Mouse (Mus musculus) left cerebral cortex, postnatal 25 days (tissue): ENCODE measurements at regions not wholly inside any gene's neighbourhood (a gene's known extent, or its start where the extent isn't known, plus 50 kb on each side); places are given as distances from the start of the nearest gene placed in this dataset.
"Not testable (repeated sequence)": the region's sequence is repeated elsewhere in the genome, so short reads cannot be mapped to it uniquely, and the experiment has no call there.

Experiments
- DNase-seq, 2 experiments: peaks; one replicate each; pipeline ENCODE4 v3.0.0; 2022; ENCODE audit warnings: low spot score in 2 of 2, mixed read lengths in 1 of 2
- intact Hi-C: fragments of 180-260 bp; cut with DNase I; formaldehyde crosslinking; loops from one replicate; pipeline ENCODE4 v1.15.1; 2025

GRCm38 (mm10) chr5:4344458-4344857 lies 152.3 kb downstream of the Mterf1b start:
- no peak for DNase-seq
- intact Hi-C loops: no loop called here

GRCm38 (mm10) chr5:4348334-4348733 lies 156.2 kb downstream of the Mterf1b start:
- intact Hi-C loops: no loop called here
- no peak for DNase-seq

GRCm38 (mm10) chr5:4349943-4350342 lies 157.8 kb downstream of the Mterf1b start:
- DNase-seq: peak in 1 of 2 experiments; percentile 31
- intact Hi-C loops: no loop called here

DNA sequence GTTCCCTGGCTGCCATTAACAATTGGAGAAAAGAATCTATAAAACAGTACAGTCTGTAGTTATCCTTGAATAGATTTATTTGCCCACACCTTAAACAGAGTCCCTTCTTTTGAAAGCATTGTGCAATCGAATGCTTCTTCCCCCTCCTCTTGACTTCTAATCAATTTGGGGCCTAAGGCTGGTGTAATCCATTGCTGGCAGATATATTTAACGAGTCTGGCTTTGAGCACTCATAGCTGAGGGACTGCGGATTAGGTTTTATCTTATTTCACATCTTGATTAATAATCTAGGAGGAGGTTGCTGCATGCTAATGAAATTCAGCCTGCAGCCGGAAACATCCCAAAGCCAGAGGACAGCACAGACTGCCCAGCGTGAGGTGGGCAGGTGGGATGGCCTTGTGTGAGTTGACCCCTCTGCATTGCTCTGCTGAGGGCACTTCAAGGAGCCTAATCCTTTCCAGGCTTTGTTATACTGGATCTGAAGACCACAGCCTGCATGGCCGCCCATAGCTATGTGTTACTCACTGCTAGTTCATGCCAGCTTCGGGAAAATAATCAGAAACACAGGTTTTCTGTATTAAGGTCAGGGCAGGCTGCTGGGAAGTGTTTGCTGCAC lies 163.6 kb downstream of the Mterf1b start:
- DNase-seq: no peak
- intact Hi-C loops: no loop called here

DNA sequence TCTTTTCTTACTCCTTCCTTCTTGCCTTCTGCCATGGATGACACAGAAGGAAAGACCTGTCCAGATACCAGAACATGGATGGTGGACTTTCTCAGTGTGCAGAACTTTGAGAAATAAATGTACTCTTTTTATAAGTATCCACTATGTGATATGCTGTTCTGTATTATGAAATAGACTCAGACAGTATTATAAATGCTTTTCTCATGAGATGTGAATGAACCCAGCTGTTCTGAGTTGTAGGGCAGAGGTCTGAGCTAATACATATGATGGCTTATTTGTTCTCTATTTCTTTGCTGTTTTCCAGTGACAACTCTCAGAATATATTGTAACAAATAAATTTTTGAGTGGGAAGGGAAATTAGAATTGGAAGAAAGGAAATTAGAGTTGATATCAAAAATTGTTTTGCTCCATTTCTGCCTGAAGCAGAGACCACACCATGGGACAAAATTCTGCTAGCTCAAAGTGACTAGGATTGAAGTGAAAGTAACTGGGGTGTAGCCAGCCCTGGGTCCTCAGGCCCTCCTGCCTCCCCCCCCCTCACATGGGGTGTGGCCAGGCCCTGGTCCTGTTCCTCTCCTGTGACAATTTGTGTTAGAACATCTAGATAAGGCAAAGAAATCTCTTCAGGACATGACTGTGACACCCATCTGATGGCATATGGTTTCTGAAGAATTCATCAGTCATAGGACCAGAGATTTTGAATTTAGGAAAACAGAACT lies 164.5 kb downstream of the Mterf1b start:
- intact Hi-C loops, DNase-seq: not testable (repeated sequence)

DNA sequence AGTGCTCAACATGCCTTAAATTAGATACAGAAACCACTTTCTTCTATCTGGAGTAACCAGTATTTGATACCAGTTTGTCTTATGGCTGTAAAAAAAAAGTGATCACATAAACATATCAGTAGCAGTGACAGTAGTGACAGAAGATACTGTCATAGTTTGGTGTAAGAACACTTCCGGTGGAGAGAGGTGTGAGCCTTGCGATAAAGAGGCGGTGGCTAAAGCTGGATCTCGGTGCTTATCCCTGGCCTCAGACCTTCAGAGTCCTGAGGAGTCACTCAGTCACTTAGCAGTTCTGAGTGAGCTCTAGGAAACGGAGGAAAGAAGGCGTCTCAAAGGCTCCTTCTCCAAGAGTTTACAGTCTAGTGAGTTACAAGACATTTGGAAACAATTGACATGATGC lies 169.4 kb downstream of the Mterf1b start:
- intact Hi-C loops, DNase-seq: not testable (repeated sequence)

DNA sequence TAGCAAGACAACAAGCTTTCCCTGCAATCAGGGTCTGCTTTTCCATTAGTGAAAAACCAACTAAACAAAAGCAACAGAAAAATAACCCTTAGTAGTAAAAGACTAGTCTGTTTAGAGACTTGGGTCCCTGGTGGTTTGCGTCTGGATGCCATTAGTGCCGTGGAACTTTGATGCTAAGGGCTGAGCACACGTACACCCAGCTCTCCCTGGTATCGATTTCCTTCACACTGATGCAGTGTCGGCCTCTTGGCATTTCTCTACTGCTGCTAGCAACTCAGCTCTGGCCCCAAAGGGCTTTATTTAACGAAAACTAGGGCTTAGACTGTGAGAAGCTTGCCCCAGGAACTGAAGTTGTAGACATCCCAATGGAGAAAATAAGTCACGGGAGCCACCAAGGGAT lies 192.6 kb downstream of the Mterf1b start:
- intact Hi-C loops, DNase-seq: not testable (repeated sequence)

DNA sequence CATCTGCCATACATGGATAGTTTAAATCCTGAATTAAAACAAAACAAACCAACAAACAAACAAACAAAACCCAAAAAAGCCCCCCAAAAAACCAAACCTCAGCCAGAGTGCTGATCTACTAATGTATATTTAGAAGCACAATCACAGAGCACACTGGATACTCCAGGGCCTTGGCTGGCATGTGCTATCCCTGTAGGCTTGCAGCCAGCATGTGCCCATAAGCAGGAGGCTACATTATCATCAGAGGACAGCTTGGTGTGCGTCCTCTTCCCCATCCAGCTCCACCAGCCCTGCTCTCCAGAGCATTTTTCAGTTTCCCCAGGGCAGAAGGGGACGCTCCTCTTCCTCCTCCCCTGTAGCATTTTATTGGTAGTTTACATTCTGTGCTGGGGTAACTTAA lies 198.9 kb downstream of the Mterf1b start:
- no peak for DNase-seq
- intact Hi-C loops: loop anchor here (10.0 kb wide), 1 partner anchor 226 kb away; no protein-coding TSS in a partner anchor

- DNase-seq: not testable (repeated sequence)
- intact Hi-C loops: loop anchor here (10.0 kb wide), 1 partner anchor 230 kb away; no protein-coding TSS in a partner anchor
These were observed 202.3 kb downstream of the Mterf1b start for GRCm38 (mm10) chr5:4394353-4395052.

DNA sequence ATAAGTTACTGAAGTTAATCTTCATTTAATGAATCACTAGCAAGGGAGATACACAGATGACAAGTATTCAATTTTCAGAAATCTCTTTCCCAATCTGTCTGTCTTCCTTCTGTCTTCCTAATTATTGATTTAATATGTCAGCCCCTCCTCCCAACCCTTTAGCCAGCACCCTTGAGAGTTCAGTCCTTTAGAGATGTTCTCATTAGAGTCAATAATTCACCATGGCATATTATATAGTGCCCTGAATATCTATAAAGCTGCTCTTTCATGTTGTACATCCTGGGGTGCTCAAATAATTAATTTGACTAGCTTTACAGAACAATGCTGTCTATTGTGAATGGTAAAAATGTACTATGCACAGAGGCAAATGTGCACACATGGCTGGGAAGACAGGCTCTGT lies 205.9 kb downstream of the Mterf1b start:
- intact Hi-C loops: loop anchor here (10.0 kb wide), 1 partner anchor 233 kb away; no protein-coding TSS in a partner anchor
- DNase-seq: no peak

GRCm38 (mm10) chr5:4417761-4418160 lies 225.6 kb downstream of the Mterf1b start:
- no peak for DNase-seq
- intact Hi-C loops: no loop called here
